Mouse (Mus musculus) kidney, embryonic 16.5 days (tissue): ENCODE results near the gene Gm20696. TPM values are rescaled to one million over a fixed set of nuclear protein-coding genes. Genes with fewer than 3 reads are reported as not detected.

Experiments
- ATAC-seq: fragments of 200-750 bp; cut with Nextera tagmentation; 2 replicates; pipeline ENCODE4 v1.8.0; 2017; ENCODE audit warnings: moderate TSS enrichment; ENCODE audit not compliant: low FRiP score, low TSS enrichment
- H3K27ac ChIP-seq: fragments of 300-500 bp; sonication (generic); 2 replicates; pipeline ENCODE4 v1.5.1; 2014; ENCODE audit warnings: low read length
- H3K27me3 ChIP-seq: fragments of 300-500 bp; sonication (generic); 2 replicates; pipeline ENCODE4 v1.6.1; 2014; ENCODE audit warnings: low read length, control low read depth, mixed read lengths; ENCODE audit not compliant: insufficient read depth
- H3K36me3 ChIP-seq: fragments of 300-500 bp; sonication (generic); 2 replicates; pipeline ENCODE4 v1.6.1; 2014; ENCODE audit warnings: low read length, control low read depth, mixed read lengths; ENCODE audit not compliant: insufficient read depth
- H3K4me1 ChIP-seq: fragments of 300-500 bp; sonication (generic); 2 replicates; pipeline ENCODE4 v1.6.1; 2014; ENCODE audit warnings: low read length, control low read depth, mixed read lengths; ENCODE audit not compliant: insufficient read depth
- H3K4me2 ChIP-seq: fragments of 300-500 bp; sonication (generic); replicated peaks from 2 replicates; pipeline ENCODE4 v1.6.1; 2014; ENCODE audit warnings: low read depth, low read length
- H3K4me3 ChIP-seq: fragments of 300-500 bp; sonication (generic); 2 replicates; pipeline ENCODE4 v1.5.1; 2014; ENCODE audit warnings: mild to moderate bottlenecking, low read length
- H3K9ac ChIP-seq: fragments of 300-500 bp; sonication (generic); replicated peaks from 2 replicates; pipeline ENCODE4 v1.6.1; 2014; ENCODE audit warnings: low read length
- H3K9me3 ChIP-seq: fragments of 300-500 bp; sonication (generic); 2 replicates; pipeline ENCODE4 v1.6.1; 2016; ENCODE audit warnings: low read length, control low read depth
- WGBS: fragments of 180-500 bp; shearing (Covaris S2); extraction: QIAGEN DNeasy Blood & Tissue Kit; methylation state at CpG from one replicate; pipeline ENCODE4 v1.1.7; 2014; 5-methylcytosine and 5-hydroxymethylcytosine counted together
- polyA plus RNA-seq: library from polyadenylated mRNA; unstranded; fragments of >200 nt; fragmentation: Nextera tagmentation; extraction: Ambion mirVana; gene quantifications from 2 replicates; pipeline ENCODE4 v1.2.1, GENCODE M21; 2015

Gm20696 gene
- polyA plus RNA-seq, 1 experiment from 2014 or later, result 1.7 TPM

- WGBS, result 68% methylated on average over 6 of the region's 6 CpGs
- Histone ChIP-seq H3K36me3 (no peaks in the 10 kb centered on the region), H3K27me3 (no peaks in the 10 kb centered on the region), H3K4me1 (peaks cover 4% of the 10 kb centered on the region; the same call in 1 of the 2 replicates), H3K9ac (no peak overlapping the region), H3K27ac (peak overlapping the region; percentile 41; the same call in 1 of the 2 replicates), H3K9me3 (no peaks in the 10 kb centered on the region), H3K4me3 (no peak overlapping the region), H3K4me2 (no peak overlapping the region)
- ATAC-seq, result no peak
These were observed 306.7 kb downstream of the Gm20696 start for GRCm38 (mm10) chr6:99359765-99360499.

DNA sequence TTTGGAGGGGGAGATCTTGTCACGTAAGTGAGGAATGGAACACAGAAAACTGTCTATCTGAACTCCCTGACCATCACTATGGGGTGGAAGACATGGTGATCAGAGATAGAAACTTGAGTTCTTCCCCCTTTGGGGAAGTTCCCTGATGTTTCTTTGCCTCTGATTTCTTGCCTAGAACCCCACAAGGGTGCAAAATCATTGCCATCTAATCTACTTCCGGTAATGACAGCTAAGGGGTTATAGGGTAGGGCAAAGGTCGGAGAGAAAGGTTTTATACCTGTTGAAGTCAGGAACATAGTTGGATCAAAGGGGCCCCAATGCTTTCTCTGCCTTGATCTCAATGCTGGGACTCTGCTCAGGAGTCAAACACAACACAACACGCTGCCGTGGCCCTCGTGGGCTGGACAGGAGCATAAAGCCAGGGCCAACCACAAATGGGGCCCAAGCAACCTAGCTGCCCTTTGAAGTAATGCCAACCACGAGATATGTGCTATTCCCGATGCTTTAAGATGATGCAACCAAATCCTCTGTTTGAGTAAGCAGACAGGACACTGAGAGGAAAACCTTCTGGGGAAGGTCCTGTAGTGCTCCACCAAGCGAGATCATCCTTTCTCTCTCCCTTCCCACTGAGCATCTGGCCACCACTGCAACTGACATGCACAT, 307.4 kb downstream of the Gm20696 start:
- 71% methylated on average over 9 of the region's 9 CpGs for WGBS
- Histone ChIP-seq H3K36me3 (no peaks in the 10 kb centered on the region), H3K9me3 (no peaks in the 10 kb centered on the region), H3K4me1 (peaks cover 4% of the 10 kb centered on the region; the same call in 1 of the 2 replicates), H3K4me3 (no peak overlapping the region), H3K27me3 (no peaks in the 10 kb centered on the region), H3K9ac (no peak overlapping the region), H3K27ac (peak overlapping the region; percentile 41; the same call in 1 of the 2 replicates), H3K4me2 (no peak overlapping the region)
- ATAC-seq, result no peak

GRCm38 (mm10) chr6:99357931-99358330, 308.7 kb downstream of the Gm20696 start:
- H3K27me3 ChIP-seq, result no peaks in the 10 kb centered on the region
- ATAC-seq, result no peak
- WGBS, result 88% methylated on average over 2 of the region's 2 CpGs

GRCm38 (mm10) chr6:99354338-99354737, 312.3 kb downstream of the Gm20696 start:
- H3K4me2 ChIP-seq, result no peak overlapping the region
- H3K9ac ChIP-seq, result no peak overlapping the region
- no peak for ATAC-seq
- no peaks in the 10 kb centered on the region for H3K9me3 ChIP-seq
- peaks cover under 1% of the 10 kb centered on the region; the same call in 1 of the 2 replicates for H3K4me1 ChIP-seq
- H3K4me3 ChIP-seq, result no peak overlapping the region
- H3K27ac ChIP-seq, result no peak overlapping the region
- no peaks in the 10 kb centered on the region for H3K36me3 ChIP-seq
- H3K27me3 ChIP-seq, result no peaks in the 10 kb centered on the region
- 77% methylated on average over 2 of the region's 2 CpGs for WGBS

More at GRCm38 (mm10) chr6:99357931-99358330, 308.7 kb downstream of the Gm20696 start:
- no peak overlapping the region for H3K27ac ChIP-seq
- peaks cover 4% of the 10 kb centered on the region; the same call in 1 of the 2 replicates for H3K4me1 ChIP-seq
- no peaks in the 10 kb centered on the region for H3K36me3 ChIP-seq
- H3K4me3 ChIP-seq, result no peak overlapping the region
- H3K4me2 ChIP-seq, result no peak overlapping the region
- no peaks in the 10 kb centered on the region for H3K9me3 ChIP-seq
- no peak overlapping the region for H3K9ac ChIP-seq

DNA sequence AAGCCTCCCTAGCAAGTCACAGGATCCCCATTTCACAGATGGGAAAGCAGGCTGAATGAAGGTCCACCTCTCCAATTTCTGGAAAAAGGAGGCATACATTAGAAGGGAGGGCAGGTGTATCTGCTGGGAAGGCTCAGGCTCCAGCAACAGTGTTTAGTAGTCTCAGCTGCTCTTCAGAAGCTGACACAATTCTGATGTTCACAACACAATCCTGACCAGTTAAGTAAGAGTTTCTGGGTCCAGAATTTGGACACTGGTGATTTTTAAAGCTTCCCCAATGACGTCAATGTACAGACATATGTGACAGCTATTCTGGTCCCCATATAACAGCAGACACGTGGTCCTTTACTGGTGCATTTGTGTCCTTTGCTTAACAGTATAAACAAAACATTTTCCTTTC, 313.2 kb downstream of the Gm20696 start:
- Histone ChIP-seq H3K27ac (no peak overlapping the region), H3K9ac (no peak overlapping the region), H3K4me1 (no peaks in the 10 kb centered on the region), H3K27me3 (no peaks in the 10 kb centered on the region), H3K36me3 (no peaks in the 10 kb centered on the region), H3K4me3 (no peak overlapping the region), H3K4me2 (no peak overlapping the region), H3K9me3 (no peaks in the 10 kb centered on the region)
- WGBS, result 76% methylated on average over 2 of the region's 2 CpGs
- no peak for ATAC-seq

DNA sequence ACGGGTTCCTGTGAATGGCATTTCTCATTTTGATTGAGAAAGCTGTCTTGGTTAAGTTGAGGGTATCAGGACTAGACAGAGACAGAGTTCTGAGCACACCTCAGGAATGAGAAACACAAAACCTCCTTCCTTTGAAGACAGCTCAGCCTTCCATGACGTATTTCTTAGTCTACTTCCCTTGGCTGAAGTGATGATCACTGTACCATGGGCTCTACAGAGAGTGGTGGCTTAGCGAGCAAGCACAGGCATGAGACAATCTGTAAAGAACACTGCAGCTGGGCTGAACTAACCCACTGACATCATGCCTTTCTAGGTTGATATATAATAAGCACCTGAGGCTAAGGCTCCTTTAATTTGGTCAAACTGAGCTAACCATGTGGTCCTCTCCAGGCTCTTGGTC, 316.0 kb downstream of the Gm20696 start:
- no peak overlapping the region for H3K27ac ChIP-seq
- ATAC-seq, result no peak; the same call in 1 of the 2 replicates
- H3K4me1 ChIP-seq, result no peaks in the 10 kb centered on the region
- H3K9me3 ChIP-seq, result no peaks in the 10 kb centered on the region
- H3K4me3 ChIP-seq, result no peak overlapping the region
- no peak overlapping the region for H3K4me2 ChIP-seq
- H3K9ac ChIP-seq, result no peak overlapping the region
- 65% methylated on average over 3 of the region's 3 CpGs for WGBS
- H3K27me3 ChIP-seq, result no peaks in the 10 kb centered on the region
- no peaks in the 10 kb centered on the region for H3K36me3 ChIP-seq

- WGBS, result 64% methylated on average over 5 of the region's 5 CpGs
- no peak overlapping the region for H3K4me2 ChIP-seq
- no peak overlapping the region for H3K4me3 ChIP-seq
- no peaks in the 10 kb centered on the region for H3K4me1 ChIP-seq
- H3K36me3 ChIP-seq, result no peaks in the 10 kb centered on the region
- no peaks in the 10 kb centered on the region for H3K9me3 ChIP-seq
- no peaks in the 10 kb centered on the region for H3K27me3 ChIP-seq
- H3K9ac ChIP-seq, result no peak overlapping the region
- no peak for ATAC-seq
- H3K27ac ChIP-seq, result no peak overlapping the region
These were observed 316.4 kb downstream of the Gm20696 start for GRCm38 (mm10) chr6:99350156-99350555.

DNA sequence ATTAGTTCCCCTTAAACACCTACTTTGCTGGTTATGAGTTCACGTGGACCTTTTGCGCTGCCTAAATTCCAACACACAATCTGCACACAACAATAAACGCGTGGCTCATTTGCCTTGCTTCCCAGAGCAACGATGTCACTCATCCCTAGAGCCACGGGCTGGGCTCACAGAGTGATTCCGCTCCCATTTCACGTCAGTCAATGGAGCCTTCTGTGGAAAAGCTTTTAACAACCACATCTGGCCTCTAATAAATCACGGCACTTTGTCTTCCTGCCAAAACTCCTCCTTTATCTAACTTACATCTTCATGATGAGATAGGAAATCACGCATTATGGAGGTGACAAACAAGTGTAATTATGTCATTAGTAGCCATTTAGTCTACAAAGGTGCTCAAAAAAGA, 318.8 kb downstream of the Gm20696 start:
- H3K9ac ChIP-seq, result no peak overlapping the region
- no peaks in the 10 kb centered on the region for H3K9me3 ChIP-seq
- no peaks in the 10 kb centered on the region for H3K4me1 ChIP-seq
- no peak overlapping the region for H3K4me3 ChIP-seq
- no peak overlapping the region for H3K4me2 ChIP-seq
- H3K27ac ChIP-seq, result no peak overlapping the region
- WGBS, result 44% methylated on average over 10 of the region's 10 CpGs
- no peaks in the 10 kb centered on the region for H3K27me3 ChIP-seq
- no peak for ATAC-seq
- H3K36me3 ChIP-seq, result no peaks in the 10 kb centered on the region

- H3K9me3 ChIP-seq, result no peaks in the 10 kb centered on the region
- H3K4me3 ChIP-seq, result no peak overlapping the region
- no peaks in the 10 kb centered on the region for H3K27me3 ChIP-seq
- no peaks in the 10 kb centered on the region for H3K4me1 ChIP-seq
- no peak overlapping the region for H3K9ac ChIP-seq
- ATAC-seq, result no peak
- H3K4me2 ChIP-seq, result no peak overlapping the region
- H3K36me3 ChIP-seq, result no peaks in the 10 kb centered on the region
- WGBS, result 96% methylated on average over 7 of the region's 7 CpGs
- no peak overlapping the region for H3K27ac ChIP-seq
These were observed 321.6 kb downstream of the Gm20696 start for GRCm38 (mm10) chr6:99344966-99345365.

DNA sequence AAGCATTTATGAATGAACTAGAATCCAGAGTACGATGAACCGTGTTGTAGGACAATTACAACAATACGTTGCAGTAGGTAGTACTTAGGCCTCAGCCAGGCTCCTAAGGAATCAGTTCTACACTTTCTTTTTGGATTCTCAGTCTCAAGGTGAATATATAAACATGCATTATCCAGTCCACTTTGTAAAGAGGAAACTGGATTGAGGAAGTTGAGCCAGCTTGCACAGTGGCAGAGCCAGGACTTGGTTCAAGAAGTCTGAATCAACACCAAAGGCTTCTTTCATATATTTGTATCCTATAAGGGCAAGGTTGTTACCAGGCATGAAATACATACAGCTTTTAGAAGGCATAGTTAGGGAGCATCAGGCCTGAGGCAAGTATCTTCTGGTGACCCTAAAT, 322.2 kb downstream of the Gm20696 start:
- Histone ChIP-seq H3K4me2 (no peak overlapping the region), H3K36me3 (no peaks in the 10 kb centered on the region), H3K9me3 (no peaks in the 10 kb centered on the region), H3K9ac (no peak overlapping the region), H3K27ac (no peak overlapping the region), H3K4me1 (peaks cover 1% of the 10 kb centered on the region; the same call in 1 of the 2 replicates), H3K4me3 (no peak overlapping the region), H3K27me3 (no peaks in the 10 kb centered on the region)
- whole genome bisulfite sequencing, result 89% methylated on average over 3 of the region's 3 CpGs
- no peak for ATAC-seq
